Mouse (Mus musculus): ENCODE data around the gene Spink4.

- TF ChIP-seq CTCF (IDR thresholded peaks at IDR 0.05; ENCODE audit: extremely low read depth, insufficient read depth, insufficient read length, insufficient replicate concordance) (no peak), POLR2A (IDR thresholded peaks at IDR 0.05; ENCODE audit: low read depth, low read length) (peak; percentile 71)
These were observed 51.2 kb downstream of the Spink4 start, which contains the start of gene Nfx1 for GRCm38 (mm10) chr4:40970842-40971701.
